Mouse (Mus musculus) fat pad, adult 2 months (tissue): ENCODE data around the gene Urb2.

Source experiments
- DNase-seq: peaks from one replicate; pipeline ENCODE4 v3.0.0-alpha.2; 2011; ENCODE audit warnings: low read depth, low spot score; ENCODE audit errors: extremely low read depth

Gene Urb2

GRCm38 (mm10) chr8:124076416-124076815 lies 55.1 kb downstream of the Urb2 start:
- no peak for DNase-seq

GRCm38 (mm10) chr8:124077377-124077776 lies 56.1 kb downstream of the Urb2 start:
- no peak for DNase-seq

- no peak for DNase-seq
Measured at GRCm38 (mm10) chr8:124077998-124078397, 56.7 kb downstream of the Urb2 start.

GRCm38 (mm10) chr8:124078969-124079368 lies 57.7 kb downstream of the Urb2 start:
- no peak for DNase-seq

GRCm38 (mm10) chr8:124080467-124081326 lies 59.4 kb downstream of the Urb2 start:
- DNase-seq = peak; percentile 51

GRCm38 (mm10) chr8:124082616-124083015 lies 61.3 kb downstream of the Urb2 start:
- DNase-seq = no peak

- no peak for DNase-seq
Measured at GRCm38 (mm10) chr8:124083611-124084010, 62.3 kb downstream of the Urb2 start.

- no peak for DNase-seq
Measured at GRCm38 (mm10) chr8:124085668-124086067, 64.4 kb downstream of the Urb2 start.

- no peak for DNase-seq
Measured at GRCm38 (mm10) chr8:124088092-124088613, 66.8 kb downstream of the Urb2 start.

- DNase-seq = no peak
Measured at GRCm38 (mm10) chr8:124089016-124089415, 67.7 kb downstream of the Urb2 start.

GRCm38 (mm10) chr8:124090473-124090872 lies 69.2 kb downstream of the Urb2 start:
- no peak for DNase-seq
